Mouse (Mus musculus) layer of hippocampus, adult 8-10 months (tissue): Measurements from ENCODE around the gene Fam50b. TPM values are rescaled to one million over a fixed set of nuclear protein-coding genes. Genes with fewer than 3 reads are reported as not detected.

Experiments
- DNase-seq, 2 experiments: peaks; one replicate each; pipeline ENCODE4 v3.0.0; 2022; ENCODE audit warnings: low spot score in 2 of 2
- total RNA-seq, 4 experiments: library from RNA; stranded (reverse); gene quantifications; 2 replicates each; pipeline ENCODE4 v1.2.4; 2022

Fam50b gene
- total RNA-seq, 4 experiments from 2014 or later = not detected

DNA sequence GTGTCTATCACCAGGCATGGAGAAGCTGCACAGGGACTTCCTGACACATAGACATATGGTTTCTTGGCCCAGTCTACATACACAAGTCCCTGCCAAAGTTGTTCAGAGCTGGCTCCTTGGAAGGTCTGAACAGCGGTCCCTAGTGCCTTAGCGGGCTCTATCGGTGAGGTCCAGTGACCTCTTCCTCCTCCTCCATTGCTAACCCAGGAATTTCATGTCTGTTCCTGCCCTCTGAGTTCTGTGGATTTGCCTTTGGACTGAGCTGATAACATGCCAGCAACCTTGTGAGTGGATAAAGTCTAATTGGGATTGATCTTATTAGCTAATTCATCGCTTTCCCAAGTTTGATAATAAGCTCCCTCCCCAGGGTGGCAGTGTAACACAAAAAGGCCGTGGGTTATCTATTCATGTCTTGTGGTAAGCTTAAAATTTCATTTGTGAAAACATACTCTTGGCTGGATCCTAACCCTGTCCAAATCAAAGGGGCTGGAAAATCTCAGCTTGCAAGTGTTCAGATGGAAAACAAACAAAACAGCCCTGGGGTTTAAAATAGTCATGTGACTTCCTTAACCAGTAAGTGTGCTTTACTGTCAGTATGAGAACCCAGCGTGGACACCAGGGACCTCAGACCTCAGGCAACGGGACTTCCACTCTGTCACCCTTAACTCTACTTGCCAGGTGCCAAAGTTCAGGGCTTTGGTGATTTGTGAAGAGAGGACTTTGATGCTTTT lies 3.5 kb downstream of the Fam50b start:
- no peak for DNase-seq

GRCm38 (mm10) chr13:34738699-34738973 lies 4.0 kb downstream of the Fam50b start:
- DNase-seq = no peak

DNA sequence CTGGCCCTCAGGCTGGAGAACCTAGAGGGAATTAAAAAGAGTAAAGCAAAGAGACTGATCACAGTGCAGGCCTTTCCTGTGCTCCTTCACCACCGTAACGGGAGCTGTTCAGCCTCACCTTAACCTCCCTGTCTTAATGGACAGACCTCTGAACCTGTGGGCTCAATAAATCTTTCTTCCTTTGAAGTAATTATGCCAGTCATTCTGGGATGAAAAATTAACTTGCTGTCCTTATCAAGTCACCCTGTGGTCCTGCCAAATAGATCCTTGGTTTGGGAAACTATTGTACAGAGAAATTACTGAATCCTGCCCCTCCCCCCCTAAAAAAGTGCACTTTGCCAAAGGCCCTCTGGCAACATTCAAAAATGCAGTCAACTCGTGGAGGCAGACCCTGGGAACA lies 4.4 kb downstream of the Fam50b start:
- no peak for DNase-seq

DNA sequence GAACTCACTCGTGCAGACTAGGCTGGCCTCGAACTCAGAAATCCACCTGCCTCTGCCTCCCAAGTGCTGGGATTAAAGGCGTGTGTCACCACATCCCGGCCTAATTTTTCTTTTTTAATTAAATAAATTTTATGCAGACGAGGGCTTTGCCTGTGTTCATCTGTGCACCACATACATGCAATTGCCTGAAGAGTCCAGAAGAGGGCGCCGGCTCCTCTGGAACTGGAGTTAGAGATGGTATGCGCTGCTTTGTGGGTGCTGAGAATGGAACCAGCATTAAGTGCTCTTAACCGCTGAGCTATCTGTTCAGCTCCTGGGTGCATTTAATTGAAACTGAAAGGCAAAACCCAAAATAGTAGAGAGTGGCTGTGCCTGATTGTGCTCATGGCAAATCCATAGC lies 6.6 kb downstream of the Fam50b start:
- DNase-seq = no peak

DNA sequence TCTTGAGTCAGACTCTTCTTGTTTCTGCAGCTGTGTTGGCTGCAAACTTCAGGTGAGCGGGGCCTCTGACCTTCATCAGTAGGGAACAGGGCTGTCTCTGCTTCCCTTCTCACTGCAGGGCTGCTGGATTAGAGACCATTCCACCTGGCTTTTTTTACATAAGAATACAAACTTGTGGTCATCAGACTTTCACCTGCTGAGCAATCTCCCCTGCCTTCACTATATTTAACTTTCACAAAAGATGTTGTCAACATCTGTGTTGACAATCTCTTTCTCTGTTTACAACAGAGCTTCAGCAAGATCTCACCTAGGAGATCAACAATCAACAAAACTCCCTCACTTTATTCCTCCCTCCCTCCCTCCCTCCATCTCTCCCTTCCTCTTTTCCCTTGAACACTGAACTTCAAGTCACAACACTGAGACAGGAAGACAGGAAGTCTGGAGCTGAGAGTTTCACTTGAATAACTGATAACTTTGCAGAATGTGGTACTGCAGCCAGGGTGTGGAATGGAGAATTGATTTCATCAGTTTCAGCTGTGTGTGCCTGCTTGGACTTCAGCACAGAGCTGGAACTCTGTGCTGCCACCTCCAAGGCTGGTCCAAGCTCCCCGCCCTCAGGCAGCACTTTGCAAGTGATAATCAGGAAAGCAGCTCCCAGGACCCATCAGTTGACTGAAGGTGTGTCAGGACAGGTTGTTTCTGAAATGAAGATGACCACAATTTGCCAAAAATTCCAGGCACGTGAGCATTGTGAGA lies 7.3 kb downstream of the Fam50b start:
- no peak for DNase-seq

DNA sequence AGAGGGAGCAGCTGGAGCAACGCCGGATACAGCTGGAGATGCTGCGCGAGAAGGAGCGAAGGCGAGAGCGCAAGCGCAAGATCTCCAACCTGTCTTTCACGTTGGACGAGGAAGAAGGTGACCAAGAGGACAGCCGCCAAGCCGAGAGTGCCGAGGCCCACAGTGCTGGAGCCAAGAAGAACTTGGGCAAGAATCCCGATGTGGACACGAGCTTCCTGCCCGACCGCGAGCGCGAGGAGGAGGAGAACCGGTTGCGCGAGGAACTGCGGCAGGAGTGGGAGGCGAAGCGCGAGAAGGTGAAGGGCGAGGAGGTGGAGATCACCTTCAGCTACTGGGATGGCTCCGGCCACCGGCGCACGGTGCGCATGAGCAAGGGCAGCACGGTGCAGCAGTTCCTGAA lies 12.2 kb downstream of the Fam50b start:
- no peak for DNase-seq

- no peak for DNase-seq
Observed at GRCm38 (mm10) chr13:34748530-34748929, 13.9 kb downstream of the Fam50b start.

DNA sequence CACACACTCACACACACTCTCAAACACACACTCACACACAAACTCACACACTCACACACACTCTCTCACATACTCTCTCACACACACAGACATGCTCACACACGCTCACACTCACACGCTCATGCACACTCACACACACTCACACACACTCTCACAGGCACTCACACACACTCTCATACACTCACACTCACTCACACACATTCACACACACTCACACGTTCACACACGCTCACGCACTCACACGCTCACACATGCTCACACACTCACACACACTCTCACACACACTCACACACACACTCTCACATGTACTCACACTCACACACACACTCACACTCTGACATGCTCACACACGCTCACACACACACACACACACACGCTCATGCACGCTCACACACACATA lies 24.6 kb downstream of the Fam50b start:
- DNase-seq = no peak

GRCm38 (mm10) chr13:34760518-34761287 lies 26.1 kb downstream of the Fam50b start:
- no peak for DNase-seq

- DNase-seq = no peak
Observed at GRCm38 (mm10) chr13:34762136-34762535, 27.5 kb downstream of the Fam50b start.

- DNase-seq = no peak
Observed at GRCm38 (mm10) chr13:34762865-34763264, 28.2 kb downstream of the Fam50b start.

GRCm38 (mm10) chr13:34765269-34765668 lies 30.6 kb downstream of the Fam50b start:
- no peak for DNase-seq

DNA sequence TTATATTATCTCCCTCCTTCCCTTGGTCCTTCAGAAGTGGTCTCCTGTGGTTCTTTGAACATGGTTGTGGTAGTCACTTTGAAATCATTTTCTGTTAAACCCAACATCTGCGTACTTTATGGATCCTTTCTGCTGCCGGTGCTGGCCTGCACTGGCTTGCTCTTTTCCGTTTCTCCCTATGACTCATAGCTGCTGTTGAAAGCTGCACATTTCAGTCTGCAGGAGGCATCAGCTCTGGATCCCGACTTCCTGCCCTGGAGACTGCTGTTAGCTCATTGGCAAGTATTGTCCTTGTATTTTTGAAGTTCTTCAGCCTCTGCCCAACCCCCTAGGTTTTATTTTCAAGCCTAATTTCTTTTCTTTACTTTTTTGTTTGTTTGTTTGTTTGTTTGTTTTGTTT lies 31.9 kb downstream of the Fam50b start:
- no peak for DNase-seq

DNA sequence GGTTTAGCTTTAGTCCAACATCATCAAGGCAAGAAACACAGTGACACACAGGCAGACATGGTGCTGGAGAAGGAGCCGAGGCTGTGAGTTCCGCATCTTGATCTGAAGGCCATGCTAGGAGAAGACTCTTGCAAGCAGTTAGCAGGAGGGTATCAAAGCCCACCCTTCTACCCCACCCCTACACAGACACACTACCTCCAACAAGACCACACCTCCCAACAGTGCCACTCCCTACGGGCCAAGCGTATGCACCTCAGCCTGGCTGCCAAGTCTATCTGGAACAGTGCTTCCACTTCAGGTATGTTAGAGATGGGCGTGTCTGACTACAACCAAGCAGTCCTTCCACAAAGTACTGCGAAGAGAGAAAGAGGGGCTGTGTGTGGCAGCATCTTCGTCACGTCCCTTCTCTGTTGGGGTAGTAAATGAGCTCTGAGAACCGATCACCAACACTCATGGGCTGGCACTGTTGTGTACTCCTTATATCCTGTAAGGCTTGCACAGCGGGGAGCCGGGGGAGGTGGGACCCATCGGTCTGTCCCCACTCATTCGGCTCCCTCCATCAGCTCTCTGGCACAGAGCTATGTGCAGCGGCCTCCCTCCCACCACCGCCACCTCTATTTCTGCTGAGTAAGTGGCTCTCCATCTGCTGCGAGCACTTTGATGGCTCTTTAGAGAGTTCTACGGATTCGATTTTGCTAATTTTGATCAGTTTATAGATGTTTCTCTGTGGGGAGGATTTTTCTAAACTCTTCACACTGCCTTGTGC lies 33.1 kb downstream of the Fam50b start:
- peak; percentile 11 to 48 for DNase-seq

- DNase-seq = no peak
Observed at GRCm38 (mm10) chr13:34776767-34777166, 42.1 kb downstream of the Fam50b start.

- no peak for DNase-seq
Observed at GRCm38 (mm10) chr13:34780856-34781610, 46.4 kb downstream of the Fam50b start.

DNA sequence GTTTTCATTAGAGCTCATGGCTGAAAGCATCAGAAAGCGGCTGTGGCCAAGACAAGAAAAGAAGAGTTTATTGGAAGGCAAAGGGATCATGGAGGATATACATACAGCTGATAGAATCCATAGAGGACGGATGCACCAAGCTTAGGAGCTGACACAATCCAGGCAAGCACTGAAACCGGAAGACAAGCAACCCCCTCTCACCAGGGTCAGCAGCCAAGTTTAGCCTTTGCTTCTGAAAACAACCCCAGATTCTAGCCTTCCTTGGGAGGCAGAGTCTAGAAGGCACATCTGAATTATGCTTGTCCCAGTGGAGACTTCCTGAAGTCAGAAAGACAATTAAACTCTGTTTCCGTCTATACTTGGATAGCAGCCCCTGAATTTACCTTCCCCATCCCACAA lies 47.0 kb downstream of the Fam50b start:
- no peak for DNase-seq

DNA sequence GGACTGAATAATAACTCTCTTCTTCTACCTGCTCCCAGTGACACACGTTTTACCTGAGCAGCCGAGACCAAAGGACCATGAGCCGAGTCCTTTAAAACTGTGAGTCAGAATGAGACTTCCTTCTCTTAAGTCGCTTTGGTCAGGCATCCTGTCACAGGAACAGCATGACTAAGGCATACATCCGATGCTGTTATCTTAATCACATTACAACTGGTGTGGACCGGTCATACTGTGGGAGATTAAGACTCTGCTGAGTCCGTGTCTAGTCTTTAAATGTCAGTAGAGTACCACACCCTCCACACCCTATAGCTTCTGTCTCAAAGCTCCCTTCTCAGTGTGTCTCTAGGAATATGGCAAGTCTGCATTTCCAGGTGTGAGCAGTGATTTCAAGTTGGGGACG lies 50.2 kb downstream of the Fam50b start:
- no peak for DNase-seq

GRCm38 (mm10) chr13:34786634-34787033 lies 52.0 kb downstream of the Fam50b start:
- DNase-seq = no peak

DNA sequence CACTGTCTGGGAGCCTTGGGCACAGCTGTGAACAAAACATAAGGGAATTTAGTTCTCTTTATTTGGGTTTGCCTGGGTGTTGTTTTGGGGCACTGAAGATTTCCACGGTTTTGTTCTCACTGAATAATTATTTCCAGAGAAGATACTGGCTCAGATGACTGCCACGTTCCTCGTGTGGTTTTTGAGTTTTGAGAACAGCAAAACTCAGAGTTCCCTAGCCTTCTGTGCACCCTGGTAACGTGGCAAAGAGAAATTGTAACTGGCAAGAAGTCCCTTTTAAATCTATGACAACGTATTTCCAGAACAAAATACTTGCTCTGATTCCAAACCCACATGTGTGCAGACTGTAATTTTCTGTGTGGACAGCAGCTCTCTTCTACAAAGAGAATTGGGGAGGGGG lies 52.9 kb downstream of the Fam50b start:
- peak in 1 of 2 experiments; percentile 32 for DNase-seq
